Mouse (Mus musculus): ENCODE measurements around the gene Zcwpw1.
"Not testable (repeated sequence)": the region's sequence is repeated elsewhere in the genome, so short reads cannot be mapped to it uniquely, and the experiment has no call there.

Gene Zcwpw1

GRCm38 (mm10) chr5:137787151-137787928, at the start of gene Zcwpw1, which contains the start of gene Mepce:
TSS of gene Zcwpw1 (plus strand) at chr5:137787798.
TSS of gene Mepce (minus strand) at chr5:137787655.
- peak; percentile 94 for DNase-seq (ENCODE audit: low spot score in 2 of 2)

DNA sequence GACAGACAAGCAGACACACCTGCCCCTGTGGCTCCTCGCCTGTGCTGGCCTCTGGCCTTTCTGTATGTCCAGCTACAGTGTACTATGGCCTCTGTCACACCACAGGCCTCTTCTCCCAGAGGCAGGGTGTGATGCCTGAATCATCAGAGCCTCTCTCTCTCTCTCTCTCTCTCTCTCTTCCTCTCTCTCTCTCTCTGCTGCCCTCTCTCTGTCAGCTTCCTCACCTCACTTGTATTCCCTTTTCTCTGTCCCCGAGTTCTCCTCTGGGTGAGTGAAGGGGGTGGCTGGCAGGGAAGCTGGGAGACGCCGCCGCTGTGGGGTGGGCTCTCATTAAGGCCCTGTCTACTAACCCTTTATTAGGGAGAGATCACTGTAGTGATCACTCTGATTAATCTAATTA, 49.1 kb upstream of the Zcwpw1 start:
- DNase-seq (ENCODE audit: low spot score in 2 of 2): no peak

- DNase-seq (ENCODE audit: low spot score in 2 of 2): no peak
These were observed 48.1 kb upstream of the Zcwpw1 start for GRCm38 (mm10) chr5:137739471-137739870.

GRCm38 (mm10) chr5:137740506-137740905, 47.1 kb upstream of the Zcwpw1 start:
- DNase-seq (ENCODE audit: low spot score in 2 of 2): no peak

- DNase-seq (ENCODE audit: low spot score in 2 of 2): peak; percentile 74 to 78
These were observed 46.3 kb upstream of the Zcwpw1 start, which contains the start of gene Nyap1 for GRCm38 (mm10) chr5:137741023-137741931. TSS of gene Nyap1 (minus strand) at chr5:137741607.

GRCm38 (mm10) chr5:137742048-137742447, 45.5 kb upstream of the Zcwpw1 start:
- no peak for DNase-seq (ENCODE audit: low spot score in 2 of 2)

DNA sequence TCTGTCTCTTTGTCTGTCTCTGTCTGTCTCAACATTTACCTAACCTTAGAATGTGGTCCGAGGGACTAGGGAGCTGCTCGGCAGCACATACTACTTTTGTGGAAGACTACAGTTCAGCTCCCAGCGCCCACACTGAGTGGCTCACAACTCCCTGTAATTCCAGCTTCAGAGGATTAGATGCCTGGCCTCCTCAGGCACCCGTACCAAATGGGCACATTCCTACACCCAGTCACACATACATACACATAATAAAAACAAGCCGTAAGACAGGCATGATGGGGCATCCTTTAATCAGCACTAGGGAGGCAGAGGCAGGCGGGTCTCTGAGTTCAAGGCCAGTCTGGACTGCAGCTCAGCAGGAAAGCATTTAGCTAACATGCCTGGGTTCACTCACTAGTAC, 44.8 kb upstream of the Zcwpw1 start:
- no peak for DNase-seq (ENCODE audit: low spot score in 2 of 2)

DNA sequence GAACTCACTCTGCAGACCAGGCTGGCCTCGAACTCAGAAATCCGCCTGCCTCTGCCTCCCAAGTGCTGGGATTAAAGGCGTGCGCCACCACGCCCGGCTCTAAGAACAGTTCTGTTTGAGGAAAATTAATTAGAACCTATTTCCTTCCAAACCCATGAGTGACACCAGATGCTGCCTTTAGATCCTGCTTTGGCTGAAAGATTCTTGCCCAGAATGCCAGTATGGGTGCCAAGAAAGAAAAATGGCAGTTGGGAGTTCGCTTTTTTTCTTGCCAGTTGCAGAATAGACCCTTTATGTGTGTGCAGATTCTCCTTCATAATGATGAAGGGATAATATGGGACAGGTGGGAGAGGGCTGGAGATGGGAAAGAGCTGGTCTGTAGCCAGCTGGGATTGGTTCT, 43.4 kb upstream of the Zcwpw1 start:
- DNase-seq (ENCODE audit: low spot score in 2 of 2): no peak

DNA sequence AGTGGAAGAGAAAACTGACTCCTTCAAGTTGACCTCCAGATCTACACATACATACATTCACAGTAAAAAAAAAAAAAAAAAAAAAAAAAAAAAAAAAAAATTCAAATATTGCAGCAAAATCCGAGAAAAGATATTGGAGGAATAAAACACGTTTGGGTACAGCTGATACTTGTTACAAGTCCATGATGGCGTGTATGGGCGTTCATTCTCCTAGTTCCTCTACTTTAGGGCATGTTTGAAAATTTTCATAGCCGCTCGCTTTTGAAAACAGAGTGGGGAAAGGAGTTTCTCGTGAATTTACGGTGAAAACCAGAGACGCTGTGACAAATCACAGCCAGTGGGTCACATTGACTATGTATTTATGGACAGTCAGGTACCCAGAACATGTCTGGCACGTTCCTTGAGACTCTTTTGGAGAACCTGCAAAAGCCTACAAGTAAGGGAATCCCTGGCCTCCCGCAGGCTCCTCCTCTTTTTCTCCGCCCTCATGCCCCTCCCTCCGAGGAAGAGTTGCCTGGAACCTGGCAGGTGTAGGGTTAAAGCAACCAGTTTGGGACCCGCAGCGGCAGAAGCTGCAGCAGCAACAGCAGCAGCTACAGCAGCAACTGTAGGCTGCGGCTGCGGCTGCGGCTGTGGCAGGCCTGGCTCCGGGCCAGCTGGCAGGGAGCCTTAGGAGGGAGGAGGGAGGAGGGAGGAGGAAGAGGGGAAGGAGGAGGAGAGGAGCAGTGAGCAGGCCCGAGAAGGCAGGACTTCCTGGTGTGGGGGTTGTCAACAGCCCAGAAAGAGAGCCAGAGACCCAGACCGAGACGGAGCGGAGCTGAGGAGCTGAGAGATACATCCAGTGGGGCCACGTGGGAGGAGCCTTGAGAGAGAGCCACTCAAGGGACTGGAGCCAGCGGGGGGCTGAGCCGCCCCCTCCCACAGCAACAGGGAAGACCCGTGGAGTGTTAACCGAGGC, 42.1 kb upstream of the Zcwpw1 start, which contains the start of gene Tsc22d4:
Gene Tsc22d4, plus strand, starts transcription at position 517 of the 958 bp plus-strand sequence.
- DNase-seq (ENCODE audit: low spot score in 2 of 2): peak; percentile 80 to 85

- no peak for DNase-seq (ENCODE audit: low spot score in 2 of 2)
These were observed 41.2 kb upstream of the Zcwpw1 start for GRCm38 (mm10) chr5:137746282-137746850.

- no peak for DNase-seq (ENCODE audit: low spot score in 2 of 2)
These were observed 40.7 kb upstream of the Zcwpw1 start for GRCm38 (mm10) chr5:137746851-137747325.

- no peak for DNase-seq (ENCODE audit: low spot score in 2 of 2)
These were observed 40.2 kb upstream of the Zcwpw1 start for GRCm38 (mm10) chr5:137747326-137747961.

- no peak for DNase-seq (ENCODE audit: low spot score in 2 of 2)
These were observed 39.3 kb upstream of the Zcwpw1 start for GRCm38 (mm10) chr5:137748130-137748770.

DNA sequence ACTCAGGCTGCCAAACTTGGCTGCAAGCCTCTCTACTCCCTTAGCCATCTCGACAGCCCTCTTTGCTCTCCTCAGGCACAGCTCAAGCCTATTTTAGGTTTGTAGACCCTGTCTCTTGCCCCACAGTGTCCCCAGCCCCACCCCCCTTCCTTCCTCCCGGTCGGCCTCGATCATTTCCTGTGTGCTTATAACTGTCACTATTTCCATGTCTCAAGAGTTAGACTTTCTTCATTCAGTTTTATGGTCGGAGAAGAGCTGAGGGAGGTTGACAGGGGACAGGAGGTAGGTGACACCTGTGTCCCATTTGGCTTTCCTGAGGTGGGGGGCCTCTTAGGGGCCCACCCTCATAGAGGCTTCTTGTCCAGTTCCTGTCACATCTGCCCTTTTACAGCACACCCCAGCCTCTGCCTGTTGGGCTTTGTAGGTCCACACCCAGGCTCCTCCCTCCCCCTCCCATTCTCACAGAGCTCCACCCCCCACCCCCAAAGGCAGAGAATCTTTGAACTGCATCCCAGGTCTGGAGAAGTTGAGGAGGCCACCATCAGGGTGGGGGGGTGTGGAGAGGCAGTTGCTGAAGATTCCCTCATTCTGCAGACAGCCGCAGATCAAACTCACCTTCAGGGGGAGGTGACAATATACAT, 38.3 kb upstream of the Zcwpw1 start:
- no peak for DNase-seq (ENCODE audit: low spot score in 2 of 2)

- not testable (repeated sequence) for DNase-seq (ENCODE audit: low spot score in 2 of 2)
These were observed 37.4 kb upstream of the Zcwpw1 start for GRCm38 (mm10) chr5:137750212-137750611.

GRCm38 (mm10) chr5:137751221-137751887, 36.2 kb upstream of the Zcwpw1 start:
- no peak for DNase-seq (ENCODE audit: low spot score in 2 of 2)

GRCm38 (mm10) chr5:137751988-137752387, 35.6 kb upstream of the Zcwpw1 start:
- DNase-seq (ENCODE audit: low spot score in 2 of 2): no peak

- DNase-seq (ENCODE audit: low spot score in 2 of 2): no peak
These were observed 34.3 kb upstream of the Zcwpw1 start for GRCm38 (mm10) chr5:137753111-137753832.
